Mouse (Mus musculus) cerebellum, postnatal 36 days (tissue): ENCODE measurements at regions not wholly inside any gene's neighbourhood (a gene's known extent, or its start where the extent isn't known, plus 50 kb on each side); places are given as distances from the start of the nearest gene placed in this dataset.

ENCODE experiments used
- DNase-seq, 2 experiments: peaks; one replicate each; pipeline ENCODE4 v3.0.0; 2021 to 2022; ENCODE audit warnings: mixed read lengths in 2 of 2

GRCm38 (mm10) chr1:56453756-56454155, 183.5 kb downstream of the Hsfy2 start:
- DNase-seq: no peak

- DNase-seq: no peak
Measured at GRCm38 (mm10) chr1:56442835-56443234, 194.4 kb downstream of the Hsfy2 start.

GRCm38 (mm10) chr1:56406786-56407185, 230.4 kb downstream of the Hsfy2 start:
- DNase-seq: no peak

GRCm38 (mm10) chr1:56403351-56403750, 233.9 kb downstream of the Hsfy2 start:
- DNase-seq: no peak

- DNase-seq: no peak
Measured at GRCm38 (mm10) chr1:56395832-56396231, 241.4 kb downstream of the Hsfy2 start.

- no peak for DNase-seq
Measured at GRCm38 (mm10) chr1:56387086-56387485, 250.1 kb downstream of the Hsfy2 start.

GRCm38 (mm10) chr1:56366319-56366718, 270.9 kb downstream of the Hsfy2 start:
- DNase-seq: no peak

- DNase-seq: no peak
Measured at GRCm38 (mm10) chr1:56360857-56361256, 276.4 kb downstream of the Hsfy2 start.

- DNase-seq: no peak
Measured at GRCm38 (mm10) chr1:56346638-56347037, 290.6 kb downstream of the Hsfy2 start.

GRCm38 (mm10) chr1:56344952-56345351, 292.3 kb downstream of the Hsfy2 start:
- no peak for DNase-seq

- no peak for DNase-seq
Measured at GRCm38 (mm10) chr1:56327381-56327780, 309.9 kb downstream of the Hsfy2 start.

GRCm38 (mm10) chr1:56308586-56308985, 328.6 kb downstream of the Hsfy2 start:
- no peak for DNase-seq

GRCm38 (mm10) chr1:56294391-56294790, 342.8 kb downstream of the Hsfy2 start:
- no peak for DNase-seq

GRCm38 (mm10) chr1:56289748-56290147, 347.5 kb downstream of the Hsfy2 start:
- peak in 1 of 2 experiments; percentile 11 for DNase-seq

- DNase-seq: no peak
Measured at GRCm38 (mm10) chr1:56286386-56287045, 350.7 kb downstream of the Hsfy2 start.

GRCm38 (mm10) chr1:56261708-56262107, 375.5 kb downstream of the Hsfy2 start:
- no peak for DNase-seq

GRCm38 (mm10) chr1:56260759-56261158, 376.5 kb downstream of the Hsfy2 start:
- no peak for DNase-seq

GRCm38 (mm10) chr1:56256839-56257490, 380.3 kb downstream of the Hsfy2 start:
- DNase-seq: peak; percentile 11 to 14

GRCm38 (mm10) chr1:56239686-56240085, 397.5 kb downstream of the Hsfy2 start:
- no peak for DNase-seq

GRCm38 (mm10) chr1:56226314-56227008, 410.8 kb downstream of the Hsfy2 start:
- DNase-seq: no peak

GRCm38 (mm10) chr1:56219700-56220099, 417.5 kb downstream of the Hsfy2 start:
- DNase-seq: no peak

GRCm38 (mm10) chr1:56210712-56211371, 426.4 kb downstream of the Hsfy2 start:
- DNase-seq: no peak

GRCm38 (mm10) chr1:56206615-56207267, 430.5 kb downstream of the Hsfy2 start:
- DNase-seq: no peak
